Mouse (Mus musculus) natural killer cell, adult 2 months (primary cell): ENCODE data around the gene Ager.

Experiments
- DNase-seq, 2 experiments: peaks; one replicate each; pipeline ENCODE4 v3.0.0; 2022; ENCODE audit warnings: low spot score in 2 of 2

Gene Ager

GRCm38 (mm10) chr17:34630761-34631301 lies 33.2 kb downstream of the Ager start:
- peak in 1 of 2 experiments; percentile 23 for DNase-seq

GRCm38 (mm10) chr17:34631647-34632046 lies 34.0 kb downstream of the Ager start:
- DNase-seq, result no peak

- peak; percentile 71 to 73 for DNase-seq
These were observed 34.6 kb downstream of the Ager start for GRCm38 (mm10) chr17:34632261-34632691.

GRCm38 (mm10) chr17:34635671-34636070 lies 38.0 kb downstream of the Ager start:
- no peak for DNase-seq

GRCm38 (mm10) chr17:34637459-34637858 lies 39.8 kb downstream of the Ager start:
- no peak for DNase-seq

GRCm38 (mm10) chr17:34639461-34640255 lies 42.0 kb downstream of the Ager start:
- no peak for DNase-seq

GRCm38 (mm10) chr17:34640778-34641601 lies 43.3 kb downstream of the Ager start:
- DNase-seq, result no peak

GRCm38 (mm10) chr17:34641945-34642344 lies 44.3 kb downstream of the Ager start:
- DNase-seq, result no peak

GRCm38 (mm10) chr17:34643379-34643778 lies 45.7 kb downstream of the Ager start:
- no peak for DNase-seq

GRCm38 (mm10) chr17:34643944-34644343 lies 46.3 kb downstream of the Ager start:
- DNase-seq, result no peak

- peak; percentile 97 to 98 for DNase-seq
These were observed 46.9 kb downstream of the Ager start, which contains the start of gene Fkbpl for GRCm38 (mm10) chr17:34644608-34645007. Gene Fkbpl, plus strand, starts transcription at chr17:34644764.

GRCm38 (mm10) chr17:34645256-34645829 lies 47.7 kb downstream of the Ager start:
- no peak for DNase-seq

GRCm38 (mm10) chr17:34645831-34646511 lies 48.3 kb downstream of the Ager start:
- DNase-seq, result no peak

GRCm38 (mm10) chr17:34646906-34647787 lies 49.5 kb downstream of the Ager start, which contains the start of gene Atf6b:
Gene Atf6b, plus strand, starts transcription at chr17:34647146.
- peak; percentile 95 for DNase-seq

- DNase-seq, result no peak
These were observed 50.7 kb downstream of the Ager start for GRCm38 (mm10) chr17:34648141-34648890.

- no peak for DNase-seq
These were observed 51.6 kb downstream of the Ager start for GRCm38 (mm10) chr17:34649106-34649864.
